Mouse (Mus musculus) thymus, adult 2 months (tissue): Measurements from ENCODE around the gene Gm5678. TPM values are rescaled to one million over a fixed set of nuclear protein-coding genes. Genes with fewer than 3 reads are reported as not detected.
"Not testable (repeated sequence)": the region's sequence is repeated elsewhere in the genome, so short reads cannot be mapped to it uniquely, and the experiment has no call there.

Source experiments
- DNase-seq: peaks from one replicate; pipeline ENCODE4 v3.0.0; 2021
- H3K27ac ChIP-seq: fragments of 200-500 bp; 2 replicates; pipeline ENCODE4 v1.5.1; 2012; ENCODE audit warnings: low read length, control low read depth; ENCODE audit not compliant: control insufficient read depth, insufficient read depth
- H3K27me3 ChIP-seq: fragments of 200-500 bp; 2 replicates; pipeline ENCODE4 v1.6.1; 2012; ENCODE audit warnings: mild to moderate bottlenecking, low read length, moderate library complexity, mixed read lengths; ENCODE audit not compliant: control insufficient read depth, insufficient read depth
- H3K36me3 ChIP-seq: fragments of 200-500 bp; 2 replicates; pipeline ENCODE4 v1.6.1; 2012; ENCODE audit warnings: mild to moderate bottlenecking, low read length, moderate library complexity; ENCODE audit not compliant: control insufficient read depth, insufficient read depth
- H3K4me1 ChIP-seq: fragments of 200-500 bp; replicated peaks from 2 replicates; pipeline ENCODE4 v1.6.1; 2012; ENCODE audit warnings: low read length; ENCODE audit not compliant: control insufficient read depth, insufficient read depth
- H3K4me3 ChIP-seq: fragments of 200-500 bp; 2 replicates; pipeline ENCODE4 v1.5.1; 2012; ENCODE audit warnings: mild to moderate bottlenecking, low read length, control low read depth, moderate library complexity; ENCODE audit not compliant: control insufficient read depth, insufficient read depth
- CTCF ChIP-seq: fragments of 200-500 bp; IDR thresholded peaks from 2 replicates; pipeline ENCODE4 v1.5.1; 2012; ENCODE audit warnings: mild to moderate bottlenecking, control low read depth, low read length, moderate library complexity, borderline replicate concordance; ENCODE audit not compliant: control insufficient read depth, poor library complexity, insufficient read depth; ENCODE audit errors: extremely low read depth
- POLR2A ChIP-seq: fragments of 200-500 bp; IDR thresholded peaks from 2 replicates; pipeline ENCODE4 v1.6.1; 2012; ENCODE audit warnings: mild to moderate bottlenecking, low read length, control low read depth, moderate library complexity; ENCODE audit not compliant: control insufficient read depth, poor library complexity, insufficient read depth; ENCODE audit errors: extremely low read depth
- WGBS: fragments of 180-500 bp; shearing (Covaris S2); methylation state at CpG from one replicate; pipeline ENCODE4 v1.1.7; 2018; 5-methylcytosine and 5-hydroxymethylcytosine counted together
- polyA plus RNA-seq: library from polyadenylated mRNA; depleted of rRNA; stranded (reverse); fragments of >200 nt; gene quantifications from 2 replicates; pipeline ENCODE4 v1.2.3, GENCODE M21; 2012

Gm5678 gene
- polyA plus RNA-seq, 1 experiment = not detected

DNA sequence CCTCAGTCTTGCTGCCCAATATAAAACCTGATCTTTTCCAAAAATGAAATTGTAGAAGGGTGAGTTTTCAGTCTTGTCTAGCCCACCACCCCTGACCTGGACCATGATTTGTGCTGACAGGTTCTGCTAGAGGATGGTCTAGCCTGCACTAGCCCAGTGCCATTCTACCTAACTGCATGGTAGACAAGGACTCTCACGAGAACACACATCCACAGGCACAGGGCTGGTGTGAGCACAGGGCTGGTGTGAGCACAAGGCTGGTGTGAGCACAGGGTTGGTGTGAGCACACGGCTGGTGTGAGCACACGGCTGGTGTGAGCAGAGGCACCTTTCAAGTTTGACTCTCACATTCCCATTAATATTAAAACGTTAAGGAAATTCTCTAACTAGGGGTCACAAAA lies 3.2 kb upstream of the Gm5678 start:
- no peak for TF ChIP-seq CTCF
- TF ChIP-seq POLR2A = no peak
- no peak for DNase-seq
- 91% methylated on average over 4 of the region's 4 CpGs for WGBS
- H3K27me3 ChIP-seq = no peaks in the 10 kb centered on the region
- H3K4me3 ChIP-seq = no peak overlapping the region
- no peak overlapping the region for H3K27ac ChIP-seq
- H3K4me1 ChIP-seq = no peaks in the 10 kb centered on the region
- no peaks in the 10 kb centered on the region for H3K36me3 ChIP-seq

DNA sequence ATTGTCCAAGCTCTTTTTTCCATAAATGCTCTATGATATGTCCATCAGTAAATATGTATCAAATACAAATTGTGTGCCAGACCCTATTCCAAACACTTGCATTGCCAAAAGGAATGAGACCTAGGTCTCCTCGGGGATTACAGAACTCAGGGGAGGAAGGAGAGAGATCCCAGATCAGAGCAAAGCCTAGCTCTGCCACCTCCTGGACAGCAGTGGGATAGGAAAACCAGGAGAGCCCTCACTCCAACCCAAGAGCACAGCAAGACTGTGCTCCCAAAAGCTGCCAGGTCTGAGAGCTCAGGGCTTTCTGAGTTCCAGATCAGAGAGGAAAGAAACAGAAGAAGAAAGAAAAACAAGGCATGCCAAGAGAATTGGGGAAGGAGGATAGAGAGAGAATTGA lies 1.2 kb upstream of the Gm5678 start:
- TF ChIP-seq POLR2A (no peak), CTCF (no peak)
- WGBS = 15% methylated on average over 1 of the region's 1 CpGs
- no peak overlapping the region for H3K27ac ChIP-seq

DNA sequence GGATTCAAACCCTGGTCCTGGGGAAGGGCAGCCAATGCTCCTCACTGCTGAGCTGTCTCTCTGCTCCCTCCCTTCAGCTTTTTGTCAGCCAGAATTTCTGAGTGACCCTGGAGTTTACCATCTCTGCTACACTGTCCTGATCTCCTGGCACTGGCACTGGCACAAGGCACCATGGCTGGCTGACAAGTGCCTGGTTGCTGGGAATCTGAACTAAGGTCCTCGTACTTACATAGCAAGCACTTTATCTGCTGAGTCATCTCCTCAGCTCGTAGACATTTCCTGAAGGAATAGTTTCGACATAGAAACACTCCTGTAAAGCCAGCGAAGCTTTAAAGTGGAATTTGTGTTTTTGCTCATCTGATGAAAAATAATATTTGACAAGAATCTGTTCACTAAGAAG lies 16.1 kb downstream of the Gm5678 start:
- H3K27ac ChIP-seq = no peak overlapping the region
- H3K36me3 ChIP-seq = no peaks in the 10 kb centered on the region
- no peak for DNase-seq
- no peak for TF ChIP-seq POLR2A
- TF ChIP-seq CTCF = no peak
- 29% methylated on average over 4 of the region's 4 CpGs for WGBS
- no peaks in the 10 kb centered on the region for H3K4me1 ChIP-seq
- no peaks in the 10 kb centered on the region for H3K27me3 ChIP-seq
- H3K4me3 ChIP-seq = no peak overlapping the region

More for the DNA sequence above, 1.2 kb upstream of the Gm5678 start:
- Histone ChIP-seq H3K27me3 (no peaks in the 10 kb centered on the region), H3K4me1 (no peaks in the 10 kb centered on the region), H3K36me3 (no peaks in the 10 kb centered on the region), H3K4me3 (no peak overlapping the region)
- DNase-seq = no peak

DNA sequence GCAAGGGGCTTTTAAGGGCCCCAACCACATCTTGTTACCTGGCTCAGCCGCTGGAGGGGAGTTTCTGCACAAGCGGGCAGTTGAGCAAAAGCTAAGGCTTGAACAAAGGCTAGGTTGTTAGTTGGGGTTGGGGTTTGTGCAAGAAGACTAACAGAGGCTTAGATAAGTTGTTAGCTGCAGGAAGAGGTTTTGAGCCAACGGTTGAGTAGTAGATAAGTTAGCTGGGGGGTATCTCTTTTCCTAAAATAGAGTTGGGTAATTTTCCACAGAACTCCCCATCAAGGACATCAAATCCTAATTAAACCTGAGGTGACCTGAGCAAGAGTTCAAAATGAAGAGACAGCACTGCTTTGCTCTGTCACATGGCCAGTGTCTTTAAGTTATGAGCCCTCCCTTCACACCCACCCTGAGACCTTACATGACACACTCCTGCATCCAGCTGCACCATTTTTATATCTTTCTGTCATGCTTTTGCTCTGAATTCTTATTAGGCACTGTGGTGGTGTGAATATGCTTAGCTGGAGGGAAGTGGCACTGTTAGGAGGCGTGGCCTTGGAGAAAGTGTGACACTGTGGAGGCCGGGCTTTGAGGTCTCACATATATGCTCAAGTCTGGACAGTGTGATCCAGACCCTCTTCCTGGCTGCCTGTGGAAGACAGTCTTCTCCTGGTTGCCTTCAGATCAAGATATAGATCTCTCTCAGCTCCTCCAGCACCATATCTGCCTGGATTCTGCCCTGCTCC lies 20.7 kb downstream of the Gm5678 start:
- Histone ChIP-seq H3K27ac (no peak overlapping the region), H3K4me1 (no peaks in the 10 kb centered on the region), H3K36me3 (no peaks in the 10 kb centered on the region), H3K27me3 (no peaks in the 10 kb centered on the region), H3K4me3 (no peak overlapping the region)
- no peak for DNase-seq
- WGBS = 82% methylated on average over 5 of the region's 5 CpGs
- no peak for TF ChIP-seq POLR2A
- no peak for TF ChIP-seq CTCF

DNA sequence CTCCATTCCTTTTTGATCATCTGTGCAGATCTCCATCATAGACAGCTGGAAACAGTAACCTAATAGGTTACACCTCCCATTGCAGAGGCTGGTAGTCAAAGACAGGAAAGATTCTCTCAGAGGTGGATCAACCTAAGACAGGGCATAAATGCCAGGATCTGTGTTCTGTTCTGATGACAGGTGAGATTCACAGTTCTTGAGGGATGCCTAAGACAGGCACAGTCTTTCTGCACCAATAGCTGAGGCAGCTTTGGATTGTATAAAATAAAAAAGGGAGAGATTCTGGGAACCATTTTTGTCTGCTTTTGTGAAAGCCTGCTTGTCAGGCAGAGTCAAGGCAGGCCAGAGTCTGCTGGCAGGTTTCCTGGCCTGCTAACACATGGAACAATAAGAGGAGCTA lies 40.1 kb downstream of the Gm5678 start:
- Histone ChIP-seq H3K27me3 (no peaks in the 10 kb centered on the region), H3K4me3 (no peak overlapping the region), H3K36me3 (no peaks in the 10 kb centered on the region), H3K4me1 (no peaks in the 10 kb centered on the region), H3K27ac (no peak overlapping the region)
- DNase-seq = no peak
- TF ChIP-seq CTCF (no peak), POLR2A (no peak)

DNA sequence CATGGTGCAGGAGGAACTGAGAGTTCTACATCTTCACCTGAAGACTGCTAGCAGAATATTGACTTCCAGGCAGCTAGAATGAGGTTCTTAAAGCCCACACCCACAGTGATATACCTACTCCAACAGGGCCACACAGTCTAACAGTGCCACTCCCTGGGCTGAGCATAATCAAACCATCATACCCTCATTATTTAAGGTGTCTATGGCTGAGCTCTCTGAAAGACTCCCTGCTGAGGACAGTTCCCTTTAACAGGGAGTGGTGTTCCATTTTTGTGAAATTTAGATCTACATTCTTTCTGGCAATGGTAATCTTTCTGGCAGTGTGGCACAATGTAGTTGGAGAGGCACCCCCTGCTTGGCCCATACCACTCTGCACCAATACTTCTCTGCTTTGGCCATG lies 41.6 kb downstream of the Gm5678 start:
- H3K36me3 ChIP-seq = no peaks in the 10 kb centered on the region
- no peak overlapping the region for H3K4me3 ChIP-seq
- DNase-seq = no peak
- no peaks in the 10 kb centered on the region for H3K4me1 ChIP-seq
- TF ChIP-seq POLR2A (no peak), CTCF (no peak)
- no peaks in the 10 kb centered on the region for H3K27me3 ChIP-seq
- H3K27ac ChIP-seq = no peak overlapping the region

DNA sequence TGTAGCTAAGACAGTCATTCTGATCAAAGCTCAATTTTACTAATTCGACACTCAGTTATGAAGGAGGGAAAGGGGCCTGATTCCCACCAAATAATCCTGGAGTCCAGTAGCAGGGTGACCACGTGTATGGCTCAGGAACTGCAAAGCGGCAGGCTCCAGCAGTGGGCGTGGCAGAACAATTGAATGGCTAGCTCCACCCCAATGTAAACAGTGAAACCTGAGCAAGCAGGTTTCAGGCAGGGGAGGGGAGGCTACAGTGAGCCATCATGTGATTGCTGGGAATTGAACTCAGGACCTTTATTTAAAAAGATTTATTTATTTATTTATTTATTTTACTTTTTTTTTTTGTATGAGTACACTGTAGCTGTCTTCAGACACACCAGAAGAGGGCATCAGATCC lies 42.6 kb downstream of the Gm5678 start:
- not testable (repeated sequence) for H3K27ac ChIP-seq, DNase-seq, H3K36me3 ChIP-seq, H3K27me3 ChIP-seq, H3K4me3 ChIP-seq, H3K4me1 ChIP-seq
- WGBS = 83% methylated on average over 4 of the region's 4 CpGs

DNA sequence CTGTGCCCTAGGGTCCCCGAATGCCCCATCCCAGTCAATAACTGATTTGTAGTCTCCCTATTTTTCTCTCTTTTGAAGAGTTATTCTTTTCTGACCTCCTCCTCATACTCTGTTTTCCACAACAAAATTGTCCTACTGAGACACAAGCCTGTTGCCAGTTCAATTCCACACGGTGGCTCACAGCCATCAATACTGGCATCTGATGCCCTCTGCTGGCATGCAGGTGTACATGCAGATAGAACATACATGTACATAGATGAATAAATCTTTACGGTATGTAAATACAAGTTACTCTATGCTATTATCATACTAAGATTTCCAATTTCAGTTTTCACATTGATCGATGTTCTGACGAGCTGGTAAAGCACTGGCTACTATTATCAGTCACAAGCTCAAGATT lies 43.2 kb downstream of the Gm5678 start:
- 87% methylated on average over 5 of the region's 5 CpGs for WGBS

More for the DNA sequence above, 43.2 kb downstream of the Gm5678 start:
- Histone ChIP-seq H3K4me3 (no peak overlapping the region), H3K36me3 (no peaks in the 10 kb centered on the region), H3K27me3 (no peaks in the 10 kb centered on the region), H3K4me1 (no peaks in the 10 kb centered on the region), H3K27ac (no peak overlapping the region)
- no peak for TF ChIP-seq CTCF
- TF ChIP-seq POLR2A = no peak
- no peak for DNase-seq
